Mouse (Mus musculus): ENCODE results near the gene Tmem144. TPM values are rescaled to one million over a fixed set of nuclear protein-coding genes. Genes with fewer than 3 reads are reported as not detected.
"Not testable (repeated sequence)": the region's sequence is repeated elsewhere in the genome, so short reads cannot be mapped to it uniquely, and the experiment has no call there.

Tmem144 gene
- polyA plus RNA-seq, 1 experiment from 2014 or later: 0.96 TPM

- no peaks in the 10 kb centered on the region for H3K9me3 ChIP-seq
- 88% methylated on average over 16 of the region's 16 CpGs for WGBS
- no peaks in the 10 kb centered on the region for H3K36me3 ChIP-seq (replicated peaks)
- no peak for ATAC-seq (replicated peaks)
- no peaks in the 10 kb centered on the region for H3K4me1 ChIP-seq
- H3K4me2 ChIP-seq: no peak overlapping the region
- H3K9ac ChIP-seq: no peak overlapping the region
- no peaks in the 10 kb centered on the region for H3K27me3 ChIP-seq (replicated peaks)
- no peak overlapping the region for H3K4me3 ChIP-seq
- no peak overlapping the region for H3K27ac ChIP-seq
Measured at GRCm38 (mm10) chr3:79821131-79821530, 31.4 kb downstream of the Tmem144 start.

DNA sequence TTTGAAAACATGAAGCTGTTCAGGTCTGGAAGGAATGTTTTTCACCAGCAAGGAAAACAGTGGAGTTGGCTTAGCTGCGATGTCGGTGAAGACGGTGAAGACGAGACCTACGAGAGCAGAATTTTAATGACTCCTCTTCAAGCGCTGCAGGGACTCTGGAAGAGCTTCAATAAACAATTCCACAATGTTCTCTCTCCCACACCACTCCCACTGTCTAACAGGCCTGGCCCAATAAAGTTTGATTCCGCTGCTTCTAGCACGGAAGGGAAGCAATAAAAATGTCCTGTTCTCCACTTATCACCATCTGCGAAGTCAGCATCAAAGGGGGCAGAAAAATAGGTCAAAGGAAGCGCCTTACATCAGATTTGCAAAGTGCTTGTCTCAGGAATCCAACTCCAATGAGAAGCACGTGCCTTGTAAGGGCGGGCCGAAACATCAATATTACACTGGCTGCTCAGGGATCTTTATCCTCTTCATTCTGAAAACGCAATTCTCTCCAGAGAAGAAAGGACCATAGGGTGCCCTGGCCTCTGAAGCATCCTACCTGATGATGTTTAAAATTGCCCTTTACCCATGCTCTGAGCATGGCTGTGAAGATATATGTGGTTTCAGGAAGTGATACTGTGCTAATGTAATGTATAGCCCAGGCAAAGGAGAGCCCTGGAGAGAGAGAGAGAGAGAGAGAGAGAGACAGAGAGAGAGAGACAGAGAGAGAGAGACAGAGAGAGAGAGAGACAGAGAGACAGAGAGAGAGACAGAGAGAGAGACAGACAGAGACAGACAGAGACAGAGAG lies 34.2 kb downstream of the Tmem144 start:
- H3K4me3 ChIP-seq: no peak overlapping the region
- H3K9ac ChIP-seq: no peak overlapping the region
- H3K27ac ChIP-seq: no peak overlapping the region
- peak overlapping the region; percentile 0; the same call in 1 of the 2 replicates for H3K4me2 ChIP-seq
- peak; percentile 48; the same call in 1 of the 2 replicates for ATAC-seq (replicated peaks)
- WGBS: 60% methylated on average over 14 of the region's 14 CpGs
- no peaks in the 10 kb centered on the region for H3K4me1 ChIP-seq
- H3K9me3 ChIP-seq: no peaks in the 10 kb centered on the region
- H3K36me3 ChIP-seq (replicated peaks): no peaks in the 10 kb centered on the region
- no peaks in the 10 kb centered on the region for H3K27me3 ChIP-seq (replicated peaks)

GRCm38 (mm10) chr3:79816229-79816628 lies 36.3 kb downstream of the Tmem144 start:
- Histone ChIP-seq H3K27me3 (replicated peaks) (no peaks in the 10 kb centered on the region), H3K36me3 (replicated peaks) (no peaks in the 10 kb centered on the region), H3K4me3 (no peak overlapping the region), H3K9ac (no peak overlapping the region), H3K4me2 (no peak overlapping the region), H3K4me1 (no peaks in the 10 kb centered on the region), H3K9me3 (no peaks in the 10 kb centered on the region), H3K27ac (no peak overlapping the region)
- no peak for ATAC-seq (replicated peaks)
- 62% methylated on average over 4 of the region's 4 CpGs for WGBS

GRCm38 (mm10) chr3:79813814-79814490 lies 38.6 kb downstream of the Tmem144 start:
- no peak overlapping the region for H3K9ac ChIP-seq
- H3K36me3 ChIP-seq (replicated peaks): no peaks in the 10 kb centered on the region
- H3K9me3 ChIP-seq: no peaks in the 10 kb centered on the region
- 0 out of 2 replicates have a peak overlapping the region, but pooled peaks have one; percentile 10 for H3K4me3 ChIP-seq
- no peak overlapping the region for H3K27ac ChIP-seq
- no peaks in the 10 kb centered on the region for H3K4me1 ChIP-seq
- ATAC-seq (replicated peaks): peak; percentile 89
- 27% methylated on average over 19 of the region's 19 CpGs for WGBS
- peak overlapping the region; percentile 37 for H3K4me2 ChIP-seq
- no peaks in the 10 kb centered on the region for H3K27me3 ChIP-seq (replicated peaks)

GRCm38 (mm10) chr3:79812042-79812441 lies 40.5 kb downstream of the Tmem144 start:
- H3K9ac ChIP-seq: no peak overlapping the region
- H3K4me3 ChIP-seq: no peak overlapping the region
- H3K4me1 ChIP-seq: no peaks in the 10 kb centered on the region
- H3K36me3 ChIP-seq (replicated peaks): no peaks in the 10 kb centered on the region
- no peak overlapping the region for H3K4me2 ChIP-seq
- no peak overlapping the region for H3K27ac ChIP-seq
- ATAC-seq (replicated peaks): no peak
- WGBS: 86% methylated on average over 2 of the region's 2 CpGs
- H3K9me3 ChIP-seq: no peaks in the 10 kb centered on the region
- no peaks in the 10 kb centered on the region for H3K27me3 ChIP-seq (replicated peaks)

DNA sequence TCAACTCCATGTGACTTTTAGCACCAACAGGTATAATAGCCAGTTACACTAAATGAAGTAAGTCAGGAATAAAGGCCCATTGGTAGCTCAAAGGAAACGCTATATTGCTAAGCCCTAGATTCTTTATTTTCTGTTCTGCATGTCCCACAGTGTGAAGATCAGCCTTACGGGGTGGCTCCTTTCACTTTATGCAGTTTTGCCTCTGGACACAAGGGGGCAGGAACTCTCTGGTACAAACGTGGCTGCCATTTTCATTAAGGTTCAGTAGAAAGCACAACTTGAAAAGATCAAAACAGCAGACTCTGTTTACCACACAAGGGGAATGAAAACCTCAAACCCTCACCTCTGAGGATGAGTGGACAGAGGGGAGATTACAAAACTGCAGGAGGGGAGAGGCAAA lies 40.9 kb downstream of the Tmem144 start:
- no peak overlapping the region for H3K9ac ChIP-seq
- H3K4me1 ChIP-seq: no peaks in the 10 kb centered on the region
- no peak overlapping the region for H3K4me3 ChIP-seq
- 47% methylated on average over 3 of the region's 3 CpGs for WGBS
- H3K36me3 ChIP-seq (replicated peaks): no peaks in the 10 kb centered on the region
- H3K4me2 ChIP-seq: no peak overlapping the region
- H3K27ac ChIP-seq: no peak overlapping the region
- ATAC-seq (replicated peaks): no peak
- H3K9me3 ChIP-seq: no peaks in the 10 kb centered on the region
- no peaks in the 10 kb centered on the region for H3K27me3 ChIP-seq (replicated peaks)

DNA sequence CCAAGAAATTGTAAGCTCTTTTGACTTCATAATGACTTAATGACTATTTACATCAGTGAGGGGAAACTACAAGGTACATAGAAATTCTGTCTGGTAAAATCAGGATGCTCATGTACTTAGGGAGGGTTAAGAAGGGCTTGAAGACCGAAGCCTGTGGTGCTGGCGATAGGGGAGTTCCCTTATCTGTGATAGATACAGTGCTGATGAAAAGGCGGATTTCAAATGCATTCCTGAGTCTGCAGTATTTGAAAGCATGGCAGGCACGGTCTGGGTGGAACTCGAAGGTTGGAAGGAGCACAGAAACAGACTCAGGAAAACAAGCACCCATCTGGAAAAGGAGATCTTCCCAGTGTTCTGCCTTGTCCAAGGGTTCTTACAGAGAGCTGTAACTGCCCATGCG lies 42.0 kb downstream of the Tmem144 start:
- H3K27me3 ChIP-seq (replicated peaks): no peaks in the 10 kb centered on the region
- H3K4me1 ChIP-seq: no peaks in the 10 kb centered on the region
- 75% methylated on average over 6 of the region's 6 CpGs for WGBS
- no peaks in the 10 kb centered on the region for H3K36me3 ChIP-seq (replicated peaks)
- no peak overlapping the region for H3K27ac ChIP-seq
- H3K9ac ChIP-seq: no peak overlapping the region
- H3K4me3 ChIP-seq: no peak overlapping the region
- ATAC-seq (replicated peaks): no peak
- H3K4me2 ChIP-seq: no peak overlapping the region
- H3K9me3 ChIP-seq: no peaks in the 10 kb centered on the region

- H3K36me3 ChIP-seq (replicated peaks): no peaks in the 10 kb centered on the region
- H3K4me3 ChIP-seq: no peak overlapping the region
- H3K9me3 ChIP-seq: no peaks in the 10 kb centered on the region
- no peaks in the 10 kb centered on the region for H3K27me3 ChIP-seq (replicated peaks)
- no peak overlapping the region for H3K9ac ChIP-seq
- H3K4me1 ChIP-seq: no peaks in the 10 kb centered on the region
- peak; percentile 86 for ATAC-seq (replicated peaks)
- 18% methylated on average over 4 of the region's 4 CpGs for WGBS
- no peak overlapping the region for H3K27ac ChIP-seq
- H3K4me2 ChIP-seq: no peak overlapping the region
Measured at GRCm38 (mm10) chr3:79809180-79809567, 43.4 kb downstream of the Tmem144 start.

DNA sequence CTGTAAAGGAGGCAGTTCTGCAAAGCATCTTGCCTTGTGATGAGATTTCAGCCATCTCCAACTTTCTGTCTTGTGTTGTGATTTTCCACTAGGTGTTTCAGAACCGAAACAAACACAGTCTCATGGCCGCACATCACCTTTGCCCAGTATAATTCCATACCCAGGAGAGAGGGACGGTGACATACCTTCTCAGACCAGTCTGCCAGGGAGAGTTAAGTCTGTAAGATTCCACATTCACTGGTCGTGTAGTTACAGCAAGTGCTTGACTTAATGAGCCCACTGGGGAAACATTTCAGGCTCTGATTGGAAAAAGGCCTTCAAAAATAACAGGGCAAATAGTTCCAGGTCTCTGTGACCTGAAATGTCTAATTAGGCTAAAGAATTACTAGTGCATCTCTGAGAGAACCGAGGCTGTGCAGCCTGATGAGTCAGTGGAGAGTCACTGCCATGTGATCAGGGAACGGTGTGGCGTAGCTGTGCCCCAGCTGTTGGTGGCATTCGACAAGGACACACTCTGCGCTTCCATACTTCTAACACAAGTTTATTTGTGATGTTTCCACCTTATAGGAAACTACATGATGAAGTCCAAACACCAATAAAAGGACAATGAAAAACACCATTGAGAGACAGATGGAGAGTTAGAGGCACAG lies 43.9 kb downstream of the Tmem144 start:
- Histone ChIP-seq H3K9me3 (no peaks in the 10 kb centered on the region), H3K27ac (no peak overlapping the region), H3K4me3 (no peak overlapping the region), H3K4me1 (no peaks in the 10 kb centered on the region), H3K4me2 (no peak overlapping the region), H3K27me3 (replicated peaks) (no peaks in the 10 kb centered on the region), H3K9ac (no peak overlapping the region), H3K36me3 (replicated peaks) (no peaks in the 10 kb centered on the region)
- ATAC-seq (replicated peaks): peak; percentile 67
- WGBS: 77% methylated on average over 9 of the region's 9 CpGs

DNA sequence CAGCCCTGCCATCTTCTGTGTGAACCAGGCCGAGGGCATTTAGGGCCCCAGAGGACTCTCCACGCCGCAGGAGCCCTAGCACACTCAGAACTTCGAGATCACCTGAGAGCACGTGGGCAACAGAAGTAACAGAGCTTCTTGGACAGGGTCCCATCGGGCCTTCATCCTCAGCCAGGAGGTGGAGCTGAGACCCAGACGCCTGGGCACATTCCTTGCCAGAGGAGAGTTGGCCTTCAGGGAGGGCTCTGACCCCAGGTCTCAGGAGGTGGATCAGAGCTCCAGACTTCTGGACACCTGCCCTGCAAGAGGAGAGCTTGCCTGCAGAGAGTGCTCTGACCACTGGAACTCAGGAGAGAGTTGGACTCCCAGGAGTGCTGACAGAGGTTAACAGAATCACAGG lies 51.8 kb downstream of the Tmem144 start:
- not testable (repeated sequence) for H3K9me3 ChIP-seq; H3K27ac ChIP-seq; H3K9ac ChIP-seq; ATAC-seq (replicated peaks); H3K4me3 ChIP-seq; H3K4me1 ChIP-seq; H3K27me3 ChIP-seq (replicated peaks); H3K36me3 ChIP-seq (replicated peaks); H3K4me2 ChIP-seq
- WGBS: 89% methylated on average over 7 of the region's 7 CpGs

- 84% methylated on average over 6 of the region's 6 CpGs for WGBS
- Histone ChIP-seq H3K9ac (no peak overlapping the region), H3K4me2 (no peak overlapping the region), H3K4me1 (no peaks in the 10 kb centered on the region), H3K27me3 (replicated peaks) (no peaks in the 10 kb centered on the region), H3K9me3 (no peaks in the 10 kb centered on the region), H3K4me3 (no peak overlapping the region), H3K36me3 (replicated peaks) (no peaks in the 10 kb centered on the region), H3K27ac (no peak overlapping the region)
- no peak for ATAC-seq (replicated peaks)
Measured at GRCm38 (mm10) chr3:79792307-79792706, 60.3 kb downstream of the Tmem144 start.

- no peaks in the 10 kb centered on the region for H3K27me3 ChIP-seq (replicated peaks)
- WGBS: 65% methylated on average over 3 of the region's 3 CpGs
- no peaks in the 10 kb centered on the region for H3K9me3 ChIP-seq
- no peak overlapping the region for H3K4me2 ChIP-seq
- ATAC-seq (replicated peaks): no peak
- no peak overlapping the region for H3K9ac ChIP-seq
- H3K27ac ChIP-seq: no peak overlapping the region
- H3K4me1 ChIP-seq: no peaks in the 10 kb centered on the region
- no peaks in the 10 kb centered on the region for H3K36me3 ChIP-seq (replicated peaks)
- H3K4me3 ChIP-seq: no peak overlapping the region
Measured at GRCm38 (mm10) chr3:79790324-79790723, 62.2 kb downstream of the Tmem144 start.

Measured in midbrain, embryonic 15.5 days (tissue).